Mouse (Mus musculus) spleen, postnatal 14 days (tissue): ENCODE results near the gene Ltb4r1.
A peak's percentile ranks its signal among the peaks of the same experiment; 100 is the strongest.

ENCODE experiments used
- DNase-seq, 2 experiments: peaks; one replicate each; pipeline ENCODE4 v3.0.0; 2021 to 2022; ENCODE audit warnings: low spot score in 2 of 2

The Ltb4r1 gene

DNA sequence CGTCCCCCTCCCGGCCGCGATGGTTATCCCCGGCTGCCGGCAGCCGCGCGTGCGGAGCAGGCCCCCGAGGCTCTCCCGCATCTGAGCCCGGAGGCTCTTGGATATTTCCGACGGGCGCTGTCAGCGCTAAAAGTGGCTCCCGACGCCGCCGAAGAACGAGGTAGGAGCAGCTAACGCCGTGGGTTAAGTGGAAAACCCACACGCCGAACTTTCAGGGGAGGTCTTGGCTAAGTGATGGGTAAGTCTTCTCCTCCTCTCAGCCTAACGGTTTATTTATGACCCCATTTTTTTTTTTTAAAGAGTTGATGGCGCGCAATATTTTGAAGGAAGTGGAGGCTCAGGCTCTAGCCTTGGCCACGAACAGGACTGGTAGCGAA is 19.9 kb upstream of the Ltb4r1 start:
- DNase-seq, result no peak

DNA sequence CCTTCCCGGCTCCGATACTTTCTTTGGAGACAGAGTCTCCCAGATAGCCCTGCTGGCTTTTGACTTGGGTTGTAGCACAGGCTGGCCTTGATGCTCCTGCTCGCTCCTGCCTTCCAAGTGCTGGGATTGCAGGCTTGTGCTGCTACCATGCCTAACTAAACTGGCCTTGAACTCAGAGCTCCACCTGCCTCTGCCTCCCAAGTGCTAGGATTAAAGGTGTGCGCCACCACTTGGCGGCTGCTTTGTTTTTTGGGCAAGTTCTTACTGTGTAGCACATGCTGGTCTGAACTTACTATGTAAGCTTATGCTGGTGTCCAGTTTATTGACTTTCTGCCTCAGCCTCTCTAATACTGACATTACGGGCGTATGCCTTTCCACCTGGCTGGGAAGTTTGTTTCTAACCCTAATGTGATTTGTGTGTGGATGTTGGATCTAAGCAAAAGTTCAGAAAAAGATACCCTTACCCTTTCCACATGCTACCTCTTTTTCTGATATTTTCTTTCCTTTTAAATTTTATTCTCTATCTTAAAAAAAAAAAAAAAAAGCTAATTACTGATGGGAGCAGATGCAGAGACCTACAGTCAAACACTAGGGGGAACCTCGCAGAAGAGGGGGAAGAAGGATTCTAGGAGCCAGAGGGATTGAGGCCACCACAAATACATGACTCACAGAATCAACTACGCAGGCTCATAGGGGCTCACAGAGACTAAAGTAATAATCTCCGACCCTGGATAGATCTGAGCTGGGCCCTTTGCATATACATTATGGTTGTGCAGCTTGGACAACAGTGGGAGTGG is 18.5 kb upstream of the Ltb4r1 start:
- no peak for DNase-seq

GRCm38 (mm10) chr14:55757566-55757965 is 8.2 kb upstream of the Ltb4r1 start:
- no peak for DNase-seq

- no peak for DNase-seq
Measured at GRCm38 (mm10) chr14:55758363-55758784, 7.4 kb upstream of the Ltb4r1 start, which contains the start of gene Cideb. Gene Cideb (minus strand): TSS chr14:55758458.

GRCm38 (mm10) chr14:55760156-55760555 is 5.6 kb upstream of the Ltb4r1 start:
- peak; percentile 64 to 82 for DNase-seq

GRCm38 (mm10) chr14:55761163-55761562 is 4.6 kb upstream of the Ltb4r1 start, which contains the start of gene Ltb4r2:
Gene Ltb4r2 (plus strand): TSS chr14:55761428.
- DNase-seq, result no peak

GRCm38 (mm10) chr14:55762001-55762821 is 3.6 kb upstream of the Ltb4r1 start:
- DNase-seq, result no peak

DNA sequence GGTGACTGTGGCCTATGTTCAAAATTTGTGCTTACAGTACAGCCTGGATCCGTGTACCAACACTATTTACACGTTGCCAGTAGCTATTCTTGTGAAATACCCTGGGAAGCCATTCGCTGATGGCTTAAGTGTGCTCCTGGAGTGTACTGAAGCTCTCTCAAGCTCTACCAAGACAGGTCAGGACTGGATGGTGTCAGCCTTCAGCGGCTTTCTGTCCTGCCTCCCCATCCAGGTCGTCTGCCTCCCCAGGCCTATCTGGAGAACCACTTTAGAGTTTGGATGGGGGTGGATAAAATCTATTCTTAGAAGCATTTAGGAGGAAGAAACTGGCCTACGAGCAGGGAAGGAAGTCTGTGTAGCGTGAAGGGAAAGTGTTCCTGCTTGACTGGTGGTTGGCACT is 2.6 kb upstream of the Ltb4r1 start:
- DNase-seq, result no peak

DNA sequence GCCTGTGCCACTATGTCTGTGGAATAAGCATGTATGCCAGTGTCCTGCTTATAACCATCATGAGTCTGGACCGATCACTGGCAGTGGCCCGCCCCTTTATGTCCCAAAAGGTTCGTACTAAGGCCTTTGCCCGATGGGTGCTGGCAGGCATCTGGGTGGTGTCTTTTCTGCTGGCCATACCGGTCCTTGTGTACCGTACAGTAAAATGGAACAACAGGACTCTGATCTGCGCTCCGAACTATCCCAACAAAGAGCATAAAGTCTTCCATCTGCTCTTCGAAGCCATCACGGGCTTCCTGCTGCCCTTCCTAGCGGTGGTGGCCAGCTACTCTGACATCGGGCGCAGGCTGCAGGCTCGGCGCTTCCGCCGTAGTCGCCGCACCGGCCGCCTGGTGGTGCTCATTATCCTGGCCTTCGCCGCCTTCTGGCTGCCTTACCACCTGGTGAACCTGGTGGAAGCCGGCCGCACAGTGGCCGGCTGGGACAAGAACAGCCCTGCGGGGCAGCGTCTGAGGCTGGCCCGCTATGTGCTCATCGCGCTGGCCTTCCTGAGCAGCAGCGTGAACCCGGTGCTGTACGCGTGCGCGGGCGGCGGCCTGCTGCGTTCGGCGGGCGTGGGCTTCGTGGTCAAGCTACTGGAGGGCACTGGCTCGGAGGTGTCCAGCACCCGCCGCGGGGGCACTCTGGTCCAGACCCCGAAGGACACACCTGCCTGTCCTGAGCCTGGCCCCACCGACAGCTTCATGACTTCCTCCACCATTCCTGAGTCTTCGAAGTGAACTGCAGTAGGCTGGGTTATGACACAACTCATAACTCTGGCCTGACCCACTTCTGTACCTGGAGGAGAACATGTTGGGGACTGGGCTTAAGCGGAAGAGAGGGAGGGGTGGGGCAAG is 2.0 kb downstream of the Ltb4r1 start:
- no peak for DNase-seq

- DNase-seq, result no peak
Measured at GRCm38 (mm10) chr14:55768555-55768954, 2.8 kb downstream of the Ltb4r1 start.

GRCm38 (mm10) chr14:55769087-55769703 is 3.4 kb downstream of the Ltb4r1 start:
- no peak for DNase-seq

DNA sequence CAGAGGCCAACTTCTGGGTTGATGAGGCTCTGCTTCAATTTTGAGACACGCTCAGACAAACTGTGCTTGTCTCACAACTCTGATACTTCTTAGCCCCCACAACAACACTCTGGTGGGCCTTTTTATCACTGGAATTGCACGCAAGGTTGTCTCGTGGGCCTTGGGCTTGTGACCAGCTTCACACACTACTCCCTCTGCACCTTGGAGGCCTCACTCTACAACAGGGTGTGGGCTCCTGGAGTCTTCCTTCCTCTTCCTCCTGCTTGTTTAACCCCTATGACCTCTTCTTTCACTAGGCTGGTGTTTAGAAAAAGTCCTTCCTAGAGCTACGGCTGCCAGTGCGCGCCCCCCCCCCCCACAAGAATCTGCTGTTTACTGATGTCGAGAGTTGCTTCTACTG is 10.9 kb downstream of the Ltb4r1 start:
- no peak for DNase-seq

GRCm38 (mm10) chr14:55777176-55777575 is 11.4 kb downstream of the Ltb4r1 start:
- no peak for DNase-seq

DNA sequence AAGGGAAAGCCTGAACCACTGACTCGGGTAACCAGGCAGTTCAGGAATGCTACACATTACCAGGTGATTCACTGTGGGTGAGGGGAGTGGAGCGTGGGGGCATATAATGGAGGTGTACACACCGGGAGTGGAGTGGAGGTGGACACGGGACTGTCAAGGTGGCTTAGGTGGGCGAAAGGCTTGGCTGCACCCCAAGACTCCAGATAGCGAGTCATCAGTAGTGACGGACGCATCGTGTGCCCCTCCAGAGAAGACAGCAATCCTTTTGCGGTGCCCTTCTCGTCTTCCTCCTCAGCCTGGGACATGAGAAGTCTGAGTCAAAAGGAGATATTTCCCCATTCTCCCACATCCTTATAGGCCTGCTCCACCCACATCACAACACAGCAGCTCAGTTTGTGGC is 12.0 kb downstream of the Ltb4r1 start:
- no peak for DNase-seq

DNA sequence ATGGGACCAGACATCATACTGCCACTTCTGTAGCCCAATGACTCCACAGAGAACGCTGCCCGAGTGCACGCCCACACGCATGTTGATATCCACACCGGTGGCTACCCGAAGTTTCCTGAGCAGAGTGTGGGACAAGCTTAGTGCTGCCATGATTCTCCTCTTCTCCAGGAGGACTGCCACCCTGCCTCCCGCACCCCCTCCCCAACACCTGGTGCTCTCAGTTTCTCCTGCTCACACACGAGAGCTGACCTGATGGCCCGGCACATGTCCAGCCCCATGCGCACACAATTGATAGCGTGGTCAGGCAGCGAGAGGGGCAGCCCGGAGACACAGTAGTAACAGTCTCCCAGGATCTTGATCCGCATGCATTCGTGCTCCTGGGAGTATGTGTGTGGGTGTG is 12.9 kb downstream of the Ltb4r1 start:
- DNase-seq, result no peak

DNA sequence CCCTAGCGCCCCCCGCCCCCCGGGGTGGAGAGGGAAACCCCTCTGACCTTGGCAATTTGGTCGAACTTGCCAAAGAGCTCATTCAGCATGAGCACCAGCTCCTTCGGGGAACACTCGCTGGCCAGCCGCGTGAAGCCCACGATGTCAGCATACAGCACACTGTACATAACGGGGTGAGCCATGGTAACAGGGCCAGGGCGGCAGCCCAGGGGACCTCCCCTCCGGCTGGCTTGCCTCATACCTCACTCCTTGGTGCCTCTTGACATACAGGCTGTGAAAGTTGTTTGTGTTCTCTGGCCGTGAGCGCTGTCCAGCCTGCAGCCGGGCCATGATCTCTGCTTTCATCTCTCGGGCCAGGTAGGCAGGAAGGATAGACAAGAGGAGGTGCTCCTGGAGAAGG is 13.9 kb downstream of the Ltb4r1 start:
- no peak for DNase-seq

GRCm38 (mm10) chr14:55780736-55781135 is 15.0 kb downstream of the Ltb4r1 start:
- no peak for DNase-seq

GRCm38 (mm10) chr14:55781310-55781709 is 15.5 kb downstream of the Ltb4r1 start:
- DNase-seq, result peak in 1 of 2 experiments; percentile 40

GRCm38 (mm10) chr14:55782361-55782960 is 16.7 kb downstream of the Ltb4r1 start:
- DNase-seq, result peak in 1 of 2 experiments; percentile 0

DNA sequence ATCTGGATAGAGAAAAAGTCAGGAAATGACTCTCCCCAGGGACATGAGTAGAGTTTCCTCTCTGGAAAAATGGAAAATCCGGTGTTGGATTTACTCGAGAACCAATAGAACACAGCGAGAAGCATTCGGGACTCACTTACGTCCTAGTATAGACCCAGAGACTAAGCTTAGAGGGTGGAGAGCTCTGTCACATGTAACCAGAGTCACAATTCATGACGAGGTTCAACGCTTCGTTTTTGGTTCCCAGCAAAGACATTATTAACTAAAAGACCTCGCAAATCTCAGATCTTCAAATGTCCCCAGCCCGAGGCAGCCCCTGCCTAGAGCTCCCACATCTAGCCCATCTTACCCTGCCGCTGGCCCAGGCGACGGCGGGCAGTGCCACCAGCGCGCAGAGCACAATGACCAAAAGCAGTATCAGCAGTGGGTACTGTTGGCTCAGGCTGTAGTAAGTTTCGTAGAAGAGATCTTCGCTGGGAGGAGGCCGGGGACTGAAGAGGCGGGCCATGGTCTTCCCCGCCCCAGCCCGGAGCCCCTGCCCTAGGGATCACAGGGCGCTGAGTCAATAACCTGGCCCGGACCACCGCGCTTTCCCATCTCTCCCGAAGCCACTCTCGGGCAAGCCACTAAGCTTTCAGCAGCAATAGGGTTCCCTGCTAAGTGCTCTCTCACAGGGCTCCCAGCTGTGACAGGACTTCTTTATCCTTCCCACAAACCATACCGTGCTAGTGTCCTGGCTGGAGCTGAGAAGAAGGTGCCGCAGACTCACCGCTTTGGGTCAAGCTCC is 17.6 kb downstream of the Ltb4r1 start:
- DNase-seq, result peak in 1 of 2 experiments; percentile 0
